In genomic region chr13:39350668-39351067, GRCm38 (mm10) we compare ENCODE assay signal across 9 mouse cellular contexts.
DNase-seq lines count a peak whose midpoint lies in the region; ATAC-seq lines count a peak whose summit lies in the region.
"Had no signal": no experiment of that assay in that cellular context is flagged by ENCODE, and none has a peak within 500 bp of the region (broad histone marks: within the 10 kb centered on the region; RNA-seq: fewer than 3 reads in every experiment).

No protein-coding gene starts in this region.

- intact Hi-C loops in left cerebral cortex, postnatal 4 days (cut with DNase I): no loop called here

- H3K4me3 ChIP-seq in forebrain, embryonic 13.5 days: no peak overlapping the region
- no peak overlapping the region for H3K4me3 ChIP-seq in forebrain, embryonic 12.5 days (replicated peaks)
- no peak overlapping the region for H3K4me3 ChIP-seq in hindbrain, embryonic 16.5 days (ENCODE audit: low read length)
- H3K4me3 ChIP-seq in intestine, embryonic 15.5 days (replicated peaks): no peak overlapping the region
- H3K4me3 ChIP-seq: limb, embryonic 10.5 days had no signal

- H3K27ac ChIP-seq in forebrain, embryonic 13.5 days: no peak overlapping the region
- H3K27ac ChIP-seq in forebrain, embryonic 12.5 days: no peak overlapping the region
- H3K27ac ChIP-seq in hindbrain, embryonic 16.5 days (ENCODE audit: low read depth, low read length): no peak overlapping the region
- no peak overlapping the region for H3K27ac ChIP-seq in intestine, embryonic 15.5 days
- H3K27ac ChIP-seq: limb, embryonic 10.5 days had no signal

- no peak overlapping the region for H3K9ac ChIP-seq in forebrain, embryonic 13.5 days
- H3K9ac ChIP-seq in forebrain, embryonic 12.5 days: no peak overlapping the region
- no peak overlapping the region for H3K9ac ChIP-seq in hindbrain, embryonic 16.5 days (ENCODE audit: low read depth, low read length)
- H3K9ac ChIP-seq in intestine, embryonic 15.5 days: no peak overlapping the region

- no peaks in the 10 kb centered on the region for H3K27me3 ChIP-seq in forebrain, embryonic 13.5 days
- no peaks in the 10 kb centered on the region for H3K27me3 ChIP-seq in forebrain, embryonic 12.5 days
- no peaks in the 10 kb centered on the region for H3K27me3 ChIP-seq in hindbrain, embryonic 16.5 days (replicated peaks; ENCODE audit: control insufficient read depth, insufficient read depth, low read length)
- no peaks in the 10 kb centered on the region for H3K27me3 ChIP-seq in intestine, embryonic 15.5 days (replicated peaks)

- ATAC-seq in forebrain, embryonic 13.5 days: peak; percentile 68
- ATAC-seq in forebrain, embryonic 12.5 days (ENCODE audit: low FRiP score): no peak
- ATAC-seq in hindbrain, embryonic 16.5 days: peak; percentile 56; the same call in 1 of the 2 replicates
- no peak for ATAC-seq in intestine, embryonic 15.5 days

- H3K36me3 ChIP-seq in forebrain, embryonic 13.5 days (ENCODE audit: poor library complexity, severe bottlenecking): no peaks in the 10 kb centered on the region
- H3K36me3 ChIP-seq in forebrain, embryonic 12.5 days (replicated peaks): no peaks in the 10 kb centered on the region
- no peaks in the 10 kb centered on the region for H3K36me3 ChIP-seq in hindbrain, embryonic 16.5 days (ENCODE audit: control insufficient read depth, insufficient read depth, low read length)
- no peaks in the 10 kb centered on the region for H3K36me3 ChIP-seq in intestine, embryonic 15.5 days
- H3K36me3 ChIP-seq: limb, embryonic 10.5 days had no signal

- no peaks in the 10 kb centered on the region for H3K9me3 ChIP-seq in forebrain, embryonic 13.5 days (replicated peaks)
- H3K9me3 ChIP-seq in forebrain, embryonic 12.5 days: no peaks in the 10 kb centered on the region
- H3K9me3 ChIP-seq in hindbrain, embryonic 16.5 days (ENCODE audit: control insufficient read depth, low read length): no peaks in the 10 kb centered on the region
- no peaks in the 10 kb centered on the region for H3K9me3 ChIP-seq in intestine, embryonic 15.5 days
- H3K9me3 ChIP-seq: limb, embryonic 10.5 days had no signal

- no peaks in the 10 kb centered on the region for H3K4me1 ChIP-seq in forebrain, embryonic 13.5 days
- no peaks in the 10 kb centered on the region for H3K4me1 ChIP-seq in forebrain, embryonic 12.5 days
- H3K4me1 ChIP-seq in hindbrain, embryonic 16.5 days (ENCODE audit: control insufficient read depth, insufficient read depth, low read depth, low read length): no peaks in the 10 kb centered on the region
- no peaks in the 10 kb centered on the region for H3K4me1 ChIP-seq in intestine, embryonic 15.5 days (replicated peaks)
- H3K4me1 ChIP-seq: limb, embryonic 10.5 days had no signal

- H3K4me2 ChIP-seq in forebrain, embryonic 13.5 days: no peak overlapping the region
- no peak overlapping the region for H3K4me2 ChIP-seq in forebrain, embryonic 12.5 days
- H3K4me2 ChIP-seq in hindbrain, embryonic 16.5 days (ENCODE audit: low read length): no peak overlapping the region
- no peak overlapping the region for H3K4me2 ChIP-seq in intestine, embryonic 15.5 days (replicated peaks)

- 65% methylated on average over 12 of the region's 12 CpGs for WGBS in forebrain, embryonic 13.5 days
- WGBS in forebrain, embryonic 12.5 days: 75% methylated on average over 12 of the region's 12 CpGs
- WGBS in hindbrain, embryonic 16.5 days: 50% methylated on average over 12 of the region's 12 CpGs
- 76% methylated on average over 12 of the region's 12 CpGs for WGBS in intestine, embryonic 15.5 days

- peak; percentile 82 to 92 for DNase-seq in cerebellum, adult 18-20 months
- peak; percentile 61 for DNase-seq in left cerebral cortex, postnatal 4 days
- DNase-seq in ovary, postnatal 14 days (ENCODE audit: low spot score): no peak
- no peak for DNase-seq in Muller cell, postnatal 12 days (ENCODE audit: inconsistent ontology term)

Comparison
In these comparisons a context has a peak if more than half of its experiments do, and no peak if none do; other contexts are left out.
1. ATAC-seq: peak in forebrain, embryonic 13.5 days (single experiment) and hindbrain, embryonic 16.5 days (single experiment); none in forebrain, embryonic 12.5 days (single experiment) and intestine, embryonic 15.5 days (single experiment).
2. DNase-seq: peak in cerebellum, adult 18-20 months (2 of 2) and left cerebral cortex, postnatal 4 days (single experiment); none in ovary, postnatal 14 days (single experiment) and Muller cell, postnatal 12 days (single experiment).